Mouse (Mus musculus) heart, postnatal 0 days (tissue): ENCODE results near the gene Irf2. TPM values are rescaled to one million over a fixed set of nuclear protein-coding genes. Genes with fewer than 3 reads are reported as not detected.

Experiments used
- ATAC-seq: fragments of 200-750 bp; cut with Nextera tagmentation; 2 replicates; pipeline ENCODE4 v1.8.0; 2017; ENCODE audit warnings: low read depth, moderate number of reproducible peaks, moderate library complexity; ENCODE audit not compliant: insufficient read depth
- DNase-seq: peaks from one replicate; pipeline ENCODE4 v3.0.0-alpha.2; 2016; ENCODE audit warnings: low spot score
- H3K27ac ChIP-seq: fragments of 300-500 bp; sonication (generic); 2 replicates; pipeline ENCODE4 v1.5.1; 2014; ENCODE audit warnings: low read depth, mild to moderate bottlenecking
- H3K27me3 ChIP-seq: fragments of 300-500 bp; sonication (generic); 2 replicates; pipeline ENCODE4 v1.6.1; 2014; ENCODE audit warnings: low read length, mixed read lengths; ENCODE audit not compliant: control insufficient read depth, insufficient read depth
- H3K36me3 ChIP-seq: fragments of 300-500 bp; sonication (generic); replicated peaks from 2 replicates; pipeline ENCODE4 v1.6.1; 2014; ENCODE audit warnings: low read length, mixed read lengths; ENCODE audit not compliant: control insufficient read depth, insufficient read depth
- H3K4me1 ChIP-seq: fragments of 300-500 bp; sonication (generic); 2 replicates; pipeline ENCODE4 v1.6.1; 2014; ENCODE audit warnings: antibody characterized with exemption; ENCODE audit not compliant: control insufficient read depth, insufficient read depth
- H3K4me2 ChIP-seq: fragments of 300-500 bp; sonication (generic); 2 replicates; pipeline ENCODE4 v1.6.1; 2014; ENCODE audit warnings: low read depth, mild to moderate bottlenecking, low read length, moderate library complexity
- H3K4me3 ChIP-seq: fragments of 300-500 bp; sonication (generic); 2 replicates; pipeline ENCODE4 v1.5.1; 2014; ENCODE audit warnings: low read depth, low read length
- H3K9ac ChIP-seq: fragments of 300-500 bp; sonication (generic); replicated peaks from 2 replicates; pipeline ENCODE4 v1.6.1; 2014; ENCODE audit warnings: low read depth, low read length, mixed read lengths
- H3K9me3 ChIP-seq: fragments of 300-500 bp; sonication (generic); replicated peaks from 2 replicates; pipeline ENCODE4 v1.6.1; 2016; ENCODE audit warnings: low read length; ENCODE audit not compliant: control insufficient read depth
- CTCF ChIP-seq: IDR thresholded peaks from 2 replicates; pipeline ENCODE4 v1.5.1; 2016; ENCODE audit warnings: antibody characterized with exemption, control low read depth, low read depth
- EP300 ChIP-seq: IDR thresholded peaks from 2 replicates; pipeline ENCODE4 v1.6.1; 2016; ENCODE audit warnings: antibody characterized with exemption, low read depth
- WGBS: fragments of 180-500 bp; shearing (Covaris S2); extraction: QIAGEN DNeasy Blood & Tissue Kit; methylation state at CpG from one replicate; pipeline ENCODE4 v1.1.7; 2014; 5-methylcytosine and 5-hydroxymethylcytosine counted together
- polyA plus RNA-seq: library from polyadenylated mRNA; unstranded; fragments of >200 nt; fragmentation: Nextera tagmentation; extraction: Ambion mirVana; gene quantifications from 2 replicates; pipeline ENCODE4 v1.2.1, GENCODE M21; 2015
- total RNA-seq: library from RNA; depleted of rRNA; stranded (reverse); fragments of >200 nt; gene quantifications from 2 replicates; pipeline ENCODE4 v1.2.3, GENCODE M21; 2014; ENCODE audit warnings: low replicate concordance

Irf2 gene
- total and polyA plus RNA-seq, 2 experiments from 2014 or later, result 4.6 to 22.2 TPM

GRCm38 (mm10) chr8:46752986-46753385 is 13.5 kb downstream of the Irf2 start:
- Histone ChIP-seq H3K4me2 (no peak overlapping the region), H3K27me3 (no peaks in the 10 kb centered on the region), H3K4me3 (no peak overlapping the region), H3K36me3 (no peaks in the 10 kb centered on the region), H3K4me1 (peaks cover 12% of the 10 kb centered on the region), H3K9ac (no peak overlapping the region), H3K27ac (no peak overlapping the region), H3K9me3 (no peaks in the 10 kb centered on the region)
- no peak for ATAC-seq
- WGBS, result 76% methylated on average over 12 of the region's 12 CpGs
- no peak for DNase-seq
- TF ChIP-seq EP300, result no peak
- TF ChIP-seq CTCF, result no peak

- TF ChIP-seq CTCF (no peak), EP300 (no peak)
- ATAC-seq (no peak), DNase-seq (no peak)
- no peak overlapping the region for H3K4me3 ChIP-seq
- no peaks in the 10 kb centered on the region for H3K36me3 ChIP-seq
- no peaks in the 10 kb centered on the region for H3K27me3 ChIP-seq
- no peaks in the 10 kb centered on the region for H3K9me3 ChIP-seq
- H3K27ac ChIP-seq, result no peak overlapping the region
- no peak overlapping the region for H3K4me2 ChIP-seq
- H3K9ac ChIP-seq, result no peak overlapping the region
- WGBS, result 76% methylated on average over 5 of the region's 5 CpGs
- H3K4me1 ChIP-seq, result peaks cover 16% of the 10 kb centered on the region
These were observed 14.8 kb downstream of the Irf2 start for GRCm38 (mm10) chr8:46754355-46754754.

- Histone ChIP-seq H3K27ac (no peak overlapping the region), H3K36me3 (no peaks in the 10 kb centered on the region), H3K9ac (no peak overlapping the region), H3K4me2 (no peak overlapping the region), H3K4me1 (peaks cover 16% of the 10 kb centered on the region), H3K9me3 (no peaks in the 10 kb centered on the region), H3K4me3 (no peak overlapping the region), H3K27me3 (no peaks in the 10 kb centered on the region)
- DNase-seq, result no peak
- no peak for TF ChIP-seq CTCF
- TF ChIP-seq EP300, result no peak
- 84% methylated on average over 5 of the region's 5 CpGs for WGBS
- no peak for ATAC-seq
These were observed 16.3 kb downstream of the Irf2 start for GRCm38 (mm10) chr8:46755731-46756333.

GRCm38 (mm10) chr8:46757613-46758012 is 18.1 kb downstream of the Irf2 start:
- Histone ChIP-seq H3K4me2 (no peak overlapping the region), H3K9me3 (no peaks in the 10 kb centered on the region), H3K4me1 (peaks cover 16% of the 10 kb centered on the region), H3K4me3 (no peak overlapping the region), H3K9ac (no peak overlapping the region), H3K36me3 (no peaks in the 10 kb centered on the region; the same call in 1 of the 2 replicates), H3K27me3 (no peaks in the 10 kb centered on the region), H3K27ac (no peak overlapping the region)
- no peak for TF ChIP-seq EP300
- TF ChIP-seq CTCF, result no peak
- 85% methylated on average over 9 of the region's 9 CpGs for WGBS
- no peak for DNase-seq
- ATAC-seq, result no peak

- Histone ChIP-seq H3K4me1 (peaks cover 16% of the 10 kb centered on the region), H3K4me3 (no peak overlapping the region), H3K36me3 (no peaks in the 10 kb centered on the region; the same call in 1 of the 2 replicates), H3K27ac (no peak overlapping the region), H3K4me2 (no peak overlapping the region), H3K9me3 (no peaks in the 10 kb centered on the region), H3K9ac (no peak overlapping the region), H3K27me3 (no peaks in the 10 kb centered on the region)
- TF ChIP-seq EP300 (no peak), CTCF (no peak)
- WGBS, result 87% methylated on average over 7 of the region's 7 CpGs
- no peak for DNase-seq
- ATAC-seq, result no peak
These were observed 18.6 kb downstream of the Irf2 start for GRCm38 (mm10) chr8:46758131-46758530.

- no peak overlapping the region for H3K4me2 ChIP-seq
- no peaks in the 10 kb centered on the region for H3K9me3 ChIP-seq
- H3K4me1 ChIP-seq, result peaks cover 14% of the 10 kb centered on the region
- H3K27me3 ChIP-seq, result no peaks in the 10 kb centered on the region
- TF ChIP-seq CTCF (no peak), EP300 (no peak)
- no peak for ATAC-seq
- no peak overlapping the region for H3K27ac ChIP-seq
- no peak for DNase-seq
- no peak overlapping the region for H3K4me3 ChIP-seq
- WGBS, result 76% methylated on average over 2 of the region's 2 CpGs
- H3K36me3 ChIP-seq, result no peaks in the 10 kb centered on the region; the same call in 1 of the 2 replicates
- no peak overlapping the region for H3K9ac ChIP-seq
These were observed 19.1 kb downstream of the Irf2 start for GRCm38 (mm10) chr8:46758676-46759075.
